Mouse (Mus musculus) liver, postnatal 0 days (tissue): Measurements from ENCODE around the gene Armh4.
"Not testable (repeated sequence)": the region's sequence is repeated elsewhere in the genome, so short reads cannot be mapped to it uniquely, and the experiment has no call there.

Experiments used
- CTCF ChIP-seq: sonication (generic); IDR thresholded peaks from 2 replicates; pipeline ENCODE4 v1.5.1; 2016; ENCODE audit warnings: antibody characterized with exemption, low read depth
- EP300 ChIP-seq: IDR thresholded peaks from 2 replicates; pipeline ENCODE4 v1.6.1; 2016; ENCODE audit warnings: antibody characterized with exemption, low read depth, mild to moderate bottlenecking

GRCm38 (mm10) chr14:49819721-49820440 lies 36.7 kb upstream of the Armh4 start:
- not testable (repeated sequence) for TF ChIP-seq CTCF, EP300
